Mouse (Mus musculus): ENCODE measurements around the gene H2-DMb2. TPM values are rescaled to one million over a fixed set of nuclear protein-coding genes. Genes with fewer than 3 reads are reported as not detected.

H2-DMb2 gene
- polyA plus RNA-seq, 1 experiment from 2014 or later = not detected

DNA sequence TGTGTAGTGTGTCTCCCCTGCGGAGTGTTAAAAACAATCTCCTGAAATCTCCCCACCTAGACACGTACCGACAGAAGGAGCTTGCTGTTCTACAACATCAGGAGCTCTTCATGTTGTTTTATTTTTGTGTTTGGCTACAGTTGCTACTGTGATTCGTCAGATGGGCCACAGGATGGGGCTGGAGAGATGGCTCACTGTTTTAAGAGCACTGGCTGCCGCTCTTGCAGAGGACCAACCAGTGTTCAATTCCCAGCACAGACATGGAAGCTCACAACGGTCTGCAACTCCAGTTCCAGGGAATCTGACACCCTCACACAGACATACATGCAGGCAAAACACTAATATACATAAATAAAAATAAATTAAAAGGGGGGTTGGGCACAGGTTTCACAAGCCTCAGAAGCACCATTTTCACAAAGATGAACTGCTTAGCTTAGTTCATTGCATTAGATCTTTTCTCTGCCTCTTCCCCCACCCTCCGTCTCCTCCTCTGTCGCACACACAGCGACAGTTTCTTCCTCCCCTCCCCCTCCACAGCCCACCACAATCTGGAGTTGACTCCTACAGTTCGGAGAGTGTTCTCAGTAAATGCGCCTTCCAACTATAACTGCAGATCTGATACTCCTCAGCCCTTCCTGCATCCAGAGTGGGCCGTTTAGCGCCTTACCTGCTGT is 14.7 kb upstream of the H2-DMb2 start:
- Histone ChIP-seq H3K27me3 (peaks cover 7% of the 10 kb centered on the region; the same call in 1 of the 2 replicates), H3K9ac (peak overlapping the region; percentile 18; the same call in 1 of the 2 replicates), H3K27ac (no peak overlapping the region), H3K9me3 (replicated peaks) (no peaks in the 10 kb centered on the region), H3K4me2 (peak overlapping the region; percentile 35), H3K36me3 (ENCODE audit: poor library complexity, severe bottlenecking) (no peaks in the 10 kb centered on the region), H3K4me3 (no peak overlapping the region), H3K4me1 (peaks cover 27% of the 10 kb centered on the region)
- 17% methylated on average over 13 of the region's 13 CpGs for WGBS
- ATAC-seq = peak; percentile 52; the same call in 1 of the 2 replicates

DNA sequence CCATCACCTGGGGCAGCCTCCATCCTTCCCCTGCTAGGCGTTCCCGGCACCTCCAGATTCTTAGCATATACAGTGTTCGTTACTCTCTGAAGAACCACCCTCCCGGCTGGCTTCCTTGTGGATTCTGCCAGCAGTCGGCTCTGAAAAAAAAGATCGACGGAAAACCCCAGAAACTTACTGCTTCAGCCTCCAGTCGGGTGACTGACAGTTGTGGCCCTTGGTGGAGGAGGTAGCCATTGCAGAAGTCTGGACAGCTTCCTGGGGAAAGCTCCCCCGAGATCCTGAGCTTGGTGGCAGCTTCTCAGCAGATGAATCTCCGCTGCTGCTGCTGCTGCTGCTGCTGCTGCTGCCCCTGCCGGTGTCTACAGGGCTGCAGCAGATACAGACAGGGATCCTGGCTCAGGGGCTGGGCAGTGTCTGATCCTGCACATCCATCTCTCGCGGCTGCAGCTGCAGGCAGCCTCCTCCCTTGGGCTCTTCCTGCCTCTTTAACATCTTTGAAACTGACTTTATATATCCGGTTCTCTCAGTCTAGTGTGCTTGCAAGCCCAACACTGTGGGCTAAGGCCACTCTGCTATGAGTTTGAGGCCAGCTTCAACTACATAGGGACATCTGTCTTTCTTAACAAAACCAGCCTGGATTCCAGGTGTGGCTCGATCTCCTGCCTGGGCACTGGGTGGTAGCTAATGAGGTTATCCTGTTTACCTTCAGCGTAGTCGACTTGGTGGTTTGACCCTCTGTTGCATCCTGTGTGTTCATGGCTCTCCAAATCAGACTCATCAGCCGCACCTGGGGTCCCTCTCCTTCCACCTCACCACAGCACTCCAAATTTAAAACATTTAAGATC is 13.9 kb upstream of the H2-DMb2 start:
- Histone ChIP-seq H3K4me3 (no peak overlapping the region), H3K9me3 (replicated peaks) (no peaks in the 10 kb centered on the region), H3K36me3 (ENCODE audit: poor library complexity, severe bottlenecking) (no peaks in the 10 kb centered on the region), H3K27me3 (peaks cover 7% of the 10 kb centered on the region; the same call in 1 of the 2 replicates), H3K27ac (0 out of 2 replicates have a peak overlapping the region, but pooled peaks have one; percentile 7), H3K9ac (peak overlapping the region; percentile 18; the same call in 1 of the 2 replicates), H3K4me2 (peak overlapping the region; percentile 35), H3K4me1 (peaks cover 20% of the 10 kb centered on the region)
- WGBS = 25% methylated on average over 18 of the region's 18 CpGs
- ATAC-seq = peak; percentile 11; the same call in 1 of the 2 replicates

DNA sequence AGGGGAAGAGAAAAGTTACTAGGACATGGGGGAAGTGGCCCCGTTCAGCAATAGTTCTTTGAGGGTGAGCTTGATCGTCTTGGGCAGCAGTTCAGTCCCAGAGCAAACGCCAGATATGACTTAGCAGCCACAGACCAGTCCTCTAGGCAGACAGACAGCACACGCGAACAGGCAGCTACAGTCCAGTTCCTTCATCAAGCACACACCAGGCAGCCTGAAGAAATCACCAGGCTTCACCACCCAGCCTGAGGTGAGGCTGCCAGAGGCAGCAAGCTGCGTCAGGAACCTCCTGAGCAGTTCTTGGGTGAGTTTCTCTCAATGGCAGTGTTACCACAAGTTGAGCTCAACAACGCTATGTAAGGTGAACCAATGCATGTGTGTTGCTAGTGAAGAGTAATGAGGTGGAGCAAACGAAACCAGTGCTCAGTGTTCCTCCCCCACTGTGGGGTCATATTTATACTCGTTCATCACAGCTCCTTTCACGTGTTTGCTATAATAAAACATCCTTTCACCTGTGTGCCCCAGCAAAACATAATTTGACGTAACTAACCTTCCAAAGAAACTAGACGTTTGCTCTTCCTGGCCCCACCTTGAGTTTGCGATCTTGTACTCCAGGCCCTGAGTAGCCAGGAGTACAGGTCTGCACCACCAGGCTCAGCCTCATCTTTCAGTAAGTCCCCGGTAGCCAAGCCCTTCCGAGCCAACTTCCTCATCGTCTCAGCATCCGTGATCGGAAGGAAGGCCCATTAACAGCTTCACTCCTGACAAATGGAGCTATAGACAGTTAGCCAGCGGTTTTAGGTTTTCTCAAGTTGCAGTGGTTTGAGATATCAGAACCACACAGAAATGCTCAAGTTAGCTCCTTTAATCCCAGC is 12.8 kb upstream of the H2-DMb2 start:
- H3K27ac ChIP-seq = no peak overlapping the region
- H3K9ac ChIP-seq = no peak overlapping the region
- WGBS = 81% methylated on average over 19 of the region's 19 CpGs
- no peak for ATAC-seq
- H3K9me3 ChIP-seq (replicated peaks) = no peaks in the 10 kb centered on the region
- peaks cover 7% of the 10 kb centered on the region; the same call in 1 of the 2 replicates for H3K27me3 ChIP-seq
- no peak overlapping the region for H3K4me3 ChIP-seq
- H3K4me2 ChIP-seq = no peak overlapping the region
- H3K36me3 ChIP-seq (ENCODE audit: poor library complexity, severe bottlenecking) = no peaks in the 10 kb centered on the region
- peaks cover 20% of the 10 kb centered on the region for H3K4me1 ChIP-seq

DNA sequence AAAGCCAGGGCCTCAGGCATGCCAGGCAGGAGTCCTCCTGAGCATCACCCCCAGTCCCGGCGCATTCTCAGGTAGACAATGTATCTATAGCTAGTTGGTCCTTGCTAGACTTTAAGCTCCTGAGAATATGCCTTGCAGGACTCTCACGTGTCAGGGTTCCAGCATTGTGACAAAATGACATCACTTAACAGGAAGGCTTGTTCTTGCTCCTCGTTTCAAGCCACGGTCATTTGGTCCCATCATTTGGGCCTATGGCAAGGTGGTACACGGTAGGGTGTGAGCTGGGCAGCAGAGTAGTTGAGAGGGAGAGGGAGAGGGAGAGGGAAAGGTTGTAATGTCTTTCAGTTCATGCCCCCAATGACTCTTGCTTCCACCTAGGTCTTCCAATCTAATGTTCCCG is 11.2 kb upstream of the H2-DMb2 start:
- 63% methylated on average over 7 of the region's 7 CpGs for WGBS
- peaks cover 18% of the 10 kb centered on the region for H3K27me3 ChIP-seq
- ATAC-seq = no peak

DNA sequence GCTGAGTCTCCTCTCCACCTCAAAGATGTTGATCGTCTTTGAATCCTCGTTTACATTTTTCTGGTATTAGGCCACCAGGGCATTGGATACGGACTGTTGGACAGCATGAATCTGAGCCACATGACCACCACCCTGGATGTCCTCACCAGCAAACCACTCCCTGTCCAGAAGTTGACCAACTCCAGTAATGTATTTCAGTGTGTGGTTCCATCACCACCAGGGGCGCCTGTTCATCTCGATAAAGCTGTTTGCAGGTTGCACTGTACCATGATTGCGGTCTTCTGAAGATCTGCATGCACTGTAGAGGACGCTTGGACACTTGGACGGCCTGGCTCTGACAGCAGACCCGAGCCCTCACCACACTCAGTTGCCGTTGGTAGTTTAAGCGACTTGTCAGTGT is 9.8 kb upstream of the H2-DMb2 start:
- WGBS = 85% methylated on average over 11 of the region's 11 CpGs
- Histone ChIP-seq H3K4me2 (no peak overlapping the region), H3K9me3 (replicated peaks) (no peaks in the 10 kb centered on the region), H3K27ac (no peak overlapping the region), H3K27me3 (peaks cover 31% of the 10 kb centered on the region), H3K4me1 (peaks cover 15% of the 10 kb centered on the region), H3K9ac (no peak overlapping the region), H3K4me3 (no peak overlapping the region), H3K36me3 (ENCODE audit: poor library complexity, severe bottlenecking) (no peaks in the 10 kb centered on the region)
- ATAC-seq = no peak

More for the DNA sequence above, 11.2 kb upstream of the H2-DMb2 start:
- H3K4me2 ChIP-seq = no peak overlapping the region
- H3K27ac ChIP-seq = no peak overlapping the region
- no peak overlapping the region for H3K9ac ChIP-seq
- peaks cover 22% of the 10 kb centered on the region for H3K4me1 ChIP-seq
- H3K9me3 ChIP-seq (replicated peaks) = no peaks in the 10 kb centered on the region
- H3K36me3 ChIP-seq (ENCODE audit: poor library complexity, severe bottlenecking) = no peaks in the 10 kb centered on the region
- H3K4me3 ChIP-seq = no peak overlapping the region

DNA sequence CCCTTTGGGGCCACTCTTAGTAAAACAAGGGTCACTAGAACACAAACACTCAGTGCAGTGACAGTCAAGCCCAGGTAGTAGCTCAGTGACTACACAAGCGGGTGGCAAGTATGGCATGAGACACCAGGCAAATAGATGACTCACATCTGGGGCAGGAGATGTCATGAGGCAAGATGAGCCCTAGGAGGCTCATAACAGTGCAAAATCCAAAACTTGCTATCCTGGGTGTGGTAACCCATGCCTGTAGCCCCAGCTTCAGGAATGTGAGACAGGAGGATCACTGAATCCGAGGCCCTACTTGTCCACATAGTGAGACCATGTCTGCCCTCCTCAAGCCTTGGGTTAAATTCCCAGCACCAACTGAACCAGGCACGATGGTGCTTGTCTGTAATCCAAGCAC is 8.7 kb upstream of the H2-DMb2 start:
- Histone ChIP-seq H3K4me3 (no peak overlapping the region), H3K4me1 (peaks cover 10% of the 10 kb centered on the region), H3K9me3 (replicated peaks) (no peaks in the 10 kb centered on the region), H3K27ac (no peak overlapping the region), H3K4me2 (no peak overlapping the region), H3K36me3 (ENCODE audit: poor library complexity, severe bottlenecking) (no peaks in the 10 kb centered on the region), H3K27me3 (peaks cover 38% of the 10 kb centered on the region), H3K9ac (no peak overlapping the region)
- ATAC-seq = no peak
- WGBS = 85% methylated on average over 3 of the region's 3 CpGs

DNA sequence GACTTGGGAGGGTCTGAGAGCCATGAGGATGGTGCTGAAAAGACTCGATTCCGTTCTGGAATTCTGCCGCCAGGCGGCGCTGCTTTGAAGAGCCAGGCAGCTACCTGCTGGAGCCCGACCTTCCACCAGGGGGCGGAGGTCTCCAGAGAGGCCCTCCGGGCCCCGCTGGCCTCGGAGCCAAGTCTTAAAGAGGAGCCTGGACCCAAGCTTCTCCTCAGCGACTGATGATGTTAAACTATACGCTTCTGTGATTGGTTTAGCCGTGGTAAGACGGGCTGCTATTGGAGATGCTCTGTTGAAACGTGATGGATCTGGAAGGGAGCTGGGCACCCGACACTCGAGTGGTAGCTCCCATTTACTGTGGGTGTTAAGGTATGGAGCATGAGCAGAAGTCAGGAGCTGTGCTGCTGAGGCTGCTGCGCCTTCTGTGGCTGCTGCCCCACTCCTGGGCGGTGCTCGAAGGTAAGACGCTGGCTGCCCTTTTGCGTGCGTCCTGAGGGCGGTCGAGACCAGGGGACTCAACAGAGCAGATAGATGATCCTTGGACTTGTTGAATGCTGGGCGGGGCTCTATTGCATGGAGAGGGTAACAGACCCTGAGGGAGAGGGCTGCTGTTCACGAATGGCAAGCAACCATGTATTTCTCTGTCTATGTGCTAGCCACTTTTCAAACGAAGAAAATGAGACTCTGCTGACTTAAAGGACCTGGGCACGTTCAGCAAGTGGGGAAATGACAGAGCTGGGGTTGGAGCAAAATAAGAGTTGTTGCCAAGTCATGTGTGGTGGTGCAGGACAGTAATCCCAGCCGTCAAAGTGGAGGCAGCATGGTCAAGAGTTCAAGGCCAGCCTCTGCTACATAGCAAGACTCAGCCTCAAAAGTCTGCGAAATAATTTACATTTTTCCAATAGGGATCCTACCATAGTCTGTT is 7.5 kb upstream of the H2-DMb2 start:
- H3K9ac ChIP-seq = no peak overlapping the region
- H3K27me3 ChIP-seq = peaks cover 47% of the 10 kb centered on the region
- peaks cover 17% of the 10 kb centered on the region for H3K4me1 ChIP-seq
- H3K27ac ChIP-seq = no peak overlapping the region
- no peaks in the 10 kb centered on the region for H3K9me3 ChIP-seq (replicated peaks)
- H3K4me3 ChIP-seq = peak overlapping the region; percentile 36
- peak; percentile 98 for ATAC-seq
- H3K4me2 ChIP-seq = peak overlapping the region; percentile 59
- no peaks in the 10 kb centered on the region for H3K36me3 ChIP-seq (ENCODE audit: poor library complexity, severe bottlenecking)
- 6% methylated on average over 31 of the region's 31 CpGs for WGBS

DNA sequence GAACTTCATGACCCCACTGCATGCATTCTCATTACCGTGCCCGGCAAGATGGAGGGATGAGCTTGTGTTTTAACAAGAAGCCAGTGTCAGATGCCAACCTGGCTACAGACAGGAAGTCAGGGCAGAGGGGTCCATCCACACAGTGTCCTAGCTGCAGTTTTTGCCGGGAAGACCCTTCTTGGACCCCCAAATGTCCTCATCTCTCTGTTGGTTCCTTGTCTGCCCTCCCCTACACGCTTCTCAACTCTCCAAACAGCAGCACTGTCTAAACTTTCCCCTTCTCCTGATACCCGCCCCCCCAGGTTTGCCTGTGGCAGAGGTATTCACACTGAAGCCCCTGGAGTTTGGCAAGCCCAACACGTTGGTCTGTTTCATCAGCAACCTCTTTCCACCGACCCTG is 5.5 kb upstream of the H2-DMb2 start:
- WGBS = 85% methylated on average over 7 of the region's 7 CpGs
- Histone ChIP-seq H3K27ac (no peak overlapping the region), H3K36me3 (ENCODE audit: poor library complexity, severe bottlenecking) (no peaks in the 10 kb centered on the region), H3K4me2 (no peak overlapping the region), H3K27me3 (peaks cover 57% of the 10 kb centered on the region), H3K4me1 (peaks cover 17% of the 10 kb centered on the region), H3K4me3 (no peak overlapping the region), H3K9me3 (replicated peaks) (no peaks in the 10 kb centered on the region), H3K9ac (no peak overlapping the region; the same call in 1 of the 2 replicates)
- no peak for ATAC-seq

DNA sequence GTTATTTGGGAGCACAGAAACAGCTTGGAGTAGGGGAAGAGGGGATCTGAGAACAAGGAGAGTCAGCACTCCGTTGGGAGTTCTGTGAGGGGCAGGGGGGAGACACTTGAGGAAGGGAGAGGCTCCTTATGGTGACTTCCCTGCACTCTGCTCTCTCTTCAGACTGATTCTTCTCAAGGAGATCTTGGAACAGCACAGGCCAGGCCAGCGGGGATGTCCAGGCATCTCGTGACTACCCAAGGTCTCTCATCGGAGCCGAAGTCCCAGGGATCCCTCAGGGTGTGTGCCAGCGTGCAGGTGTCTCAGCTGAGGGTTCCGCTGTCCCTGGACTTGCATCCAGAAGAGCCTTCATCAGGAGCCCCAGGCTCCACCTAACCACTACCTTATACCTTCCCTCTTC is 4.5 kb upstream of the H2-DMb2 start:
- Histone ChIP-seq H3K4me1 (peaks cover 17% of the 10 kb centered on the region), H3K36me3 (ENCODE audit: poor library complexity, severe bottlenecking) (no peaks in the 10 kb centered on the region), H3K9me3 (replicated peaks) (no peaks in the 10 kb centered on the region), H3K4me3 (no peak overlapping the region), H3K27ac (no peak overlapping the region), H3K9ac (no peak overlapping the region), H3K4me2 (no peak overlapping the region), H3K27me3 (peaks cover 57% of the 10 kb centered on the region)
- 78% methylated on average over 7 of the region's 7 CpGs for WGBS
- no peak for ATAC-seq

DNA sequence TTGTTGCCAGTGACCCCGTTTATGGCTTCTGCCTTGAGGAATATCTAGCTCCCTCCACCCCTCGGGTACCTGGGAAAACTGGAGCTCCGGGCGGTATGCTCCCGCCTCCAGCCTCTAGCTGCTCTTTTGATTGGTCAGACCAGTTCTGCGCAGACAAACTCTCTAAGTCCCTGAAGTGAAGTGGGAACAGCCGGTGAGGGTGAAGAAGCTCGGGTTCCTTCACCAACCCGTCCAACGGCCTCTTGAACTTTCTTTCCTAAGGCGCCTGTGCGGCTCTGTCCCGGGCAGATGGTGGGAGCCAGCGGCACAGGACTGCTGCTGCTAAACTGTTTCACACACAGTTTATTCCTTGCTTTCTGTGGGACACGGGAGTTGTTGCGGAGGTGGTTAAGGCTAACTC is 3.7 kb upstream of the H2-DMb2 start:
- peaks cover 57% of the 10 kb centered on the region for H3K27me3 ChIP-seq
- H3K9ac ChIP-seq = peak overlapping the region; percentile 48
- 2% methylated on average over 16 of the region's 16 CpGs for WGBS
- H3K4me1 ChIP-seq = peaks cover 17% of the 10 kb centered on the region
- H3K27ac ChIP-seq = no peak overlapping the region
- no peaks in the 10 kb centered on the region for H3K36me3 ChIP-seq (ENCODE audit: poor library complexity, severe bottlenecking)
- H3K4me2 ChIP-seq = peak overlapping the region; percentile 57
- no peak for ATAC-seq
- no peaks in the 10 kb centered on the region for H3K9me3 ChIP-seq (replicated peaks)
- H3K4me3 ChIP-seq = peak overlapping the region; percentile 30

DNA sequence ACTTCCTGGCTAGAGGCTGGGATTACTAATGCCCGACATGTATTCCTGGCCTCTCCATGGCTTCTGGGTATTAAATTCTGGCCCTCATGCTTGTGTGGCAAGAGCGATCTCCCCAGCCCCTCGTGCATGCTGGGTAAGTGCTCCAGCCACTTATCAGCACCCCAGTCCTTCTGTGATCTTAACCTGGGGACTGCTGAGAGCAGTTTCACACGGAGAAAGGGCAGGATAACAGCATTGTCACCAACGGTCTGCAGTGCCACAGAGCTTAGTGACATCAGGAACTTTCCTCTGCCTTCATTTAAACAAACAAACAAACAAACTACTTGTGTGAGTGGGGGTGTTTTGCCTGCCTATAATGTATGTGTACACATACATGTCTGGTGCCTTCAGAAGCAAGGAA is 2.9 kb upstream of the H2-DMb2 start:
- Histone ChIP-seq H3K27me3 (peaks cover 57% of the 10 kb centered on the region), H3K9ac (no peak overlapping the region), H3K4me2 (peak overlapping the region; percentile 57), H3K4me3 (no peak overlapping the region), H3K27ac (no peak overlapping the region), H3K36me3 (ENCODE audit: poor library complexity, severe bottlenecking) (no peaks in the 10 kb centered on the region), H3K4me1 (peaks cover 17% of the 10 kb centered on the region), H3K9me3 (replicated peaks) (no peaks in the 10 kb centered on the region)
- ATAC-seq = no peak
- WGBS = 15% methylated on average over 5 of the region's 5 CpGs
